Mouse (Mus musculus): Measurements from ENCODE around the gene Vps18.

Gene Vps18

DNA sequence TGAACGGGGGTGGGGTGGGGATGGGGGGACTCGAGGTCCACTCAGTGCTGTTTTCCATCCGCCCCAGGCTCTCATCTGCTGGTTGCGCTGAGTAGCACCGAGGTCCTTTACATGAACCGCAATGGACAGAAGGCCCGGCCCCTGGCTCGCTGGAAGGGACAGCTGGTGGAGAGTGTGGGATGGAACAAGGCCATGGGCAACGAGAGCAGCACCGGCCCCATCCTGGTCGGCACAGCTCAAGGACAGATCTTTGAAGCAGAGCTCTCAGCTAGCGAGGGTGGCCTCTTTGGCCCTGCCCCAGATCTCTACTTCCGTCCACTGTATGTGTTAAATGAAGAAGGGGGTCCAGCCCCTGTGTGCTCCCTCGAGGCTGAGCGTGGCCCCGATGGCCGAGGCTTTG is 4.3 kb downstream of the Vps18 start:
- no peak for DNase-seq

DNA sequence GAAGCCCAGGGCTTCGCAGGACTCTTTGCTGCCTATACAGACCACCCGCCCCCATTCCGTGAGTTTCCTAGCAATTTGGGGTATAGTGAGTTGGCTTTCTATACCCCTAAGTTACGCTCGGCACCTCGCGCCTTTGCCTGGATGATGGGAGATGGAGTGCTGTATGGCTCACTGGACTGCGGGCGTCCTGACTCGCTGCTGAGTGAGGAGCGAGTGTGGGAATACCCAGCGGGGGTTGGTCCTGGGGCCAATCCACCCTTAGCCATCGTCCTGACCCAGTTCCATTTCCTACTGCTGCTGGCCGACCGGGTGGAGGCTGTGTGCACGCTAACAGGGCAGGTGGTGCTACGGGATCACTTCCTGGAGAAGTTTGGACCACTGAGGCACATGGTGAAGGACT is 4.8 kb downstream of the Vps18 start:
- no peak for DNase-seq

DNA sequence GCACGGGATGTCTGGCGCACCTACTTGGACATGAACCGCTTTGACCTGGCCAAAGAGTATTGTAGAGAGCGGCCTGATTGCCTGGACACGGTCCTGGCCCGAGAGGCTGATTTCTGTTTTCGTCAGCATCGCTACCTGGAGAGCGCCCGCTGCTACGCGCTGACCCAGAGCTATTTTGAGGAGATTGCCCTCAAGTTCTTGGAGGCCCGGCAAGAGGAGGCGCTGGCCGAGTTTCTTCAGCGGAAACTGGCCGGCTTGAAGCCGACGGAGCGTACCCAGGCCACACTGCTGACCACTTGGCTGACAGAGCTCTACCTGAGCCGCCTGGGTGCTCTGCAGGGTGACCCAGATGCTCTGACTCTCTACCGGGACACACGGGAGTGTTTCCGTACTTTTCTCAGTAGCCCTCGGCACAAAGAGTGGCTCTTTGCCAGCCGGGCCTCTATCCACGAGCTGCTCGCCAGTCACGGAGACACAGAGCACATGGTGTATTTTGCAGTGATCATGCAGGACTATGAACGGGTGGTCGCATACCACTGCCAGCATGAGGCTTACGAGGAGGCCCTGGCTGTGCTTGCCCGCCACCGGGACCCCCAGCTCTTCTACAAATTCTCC is 5.3 kb downstream of the Vps18 start:
- DNase-seq, result no peak

DNA sequence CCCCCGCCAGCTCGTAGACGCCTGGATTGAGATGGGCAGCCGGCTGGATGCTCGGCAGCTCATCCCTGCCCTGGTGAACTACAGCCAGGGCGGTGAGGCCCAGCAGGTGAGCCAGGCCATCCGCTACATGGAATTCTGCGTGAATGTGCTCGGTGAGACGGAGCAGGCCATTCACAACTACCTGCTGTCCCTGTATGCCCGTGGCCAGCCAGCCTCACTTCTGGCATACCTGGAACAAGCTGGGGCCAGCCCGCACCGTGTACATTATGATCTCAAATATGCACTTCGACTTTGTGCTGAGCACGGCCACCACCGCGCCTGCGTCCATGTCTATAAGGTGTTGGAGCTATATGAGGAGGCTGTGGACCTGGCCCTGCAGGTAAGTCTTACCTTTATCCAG is 5.9 kb downstream of the Vps18 start:
- DNase-seq, result no peak

DNA sequence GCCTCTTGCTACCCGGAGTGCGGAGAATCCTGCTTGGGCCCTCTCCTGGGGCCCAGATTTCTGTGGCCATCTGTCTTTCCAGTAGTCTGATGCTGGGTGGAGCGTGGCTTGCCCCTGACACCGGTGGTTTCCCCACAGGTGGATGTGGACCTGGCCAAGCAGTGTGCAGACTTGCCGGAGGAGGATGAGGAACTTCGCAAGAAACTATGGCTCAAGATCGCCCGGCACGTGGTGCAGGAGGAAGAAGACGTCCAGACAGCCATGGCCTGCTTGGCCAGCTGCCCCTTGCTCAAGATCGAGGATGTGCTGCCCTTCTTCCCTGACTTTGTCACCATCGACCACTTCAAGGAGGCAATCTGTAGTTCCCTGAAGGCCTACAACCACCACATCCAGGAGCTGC is 8.2 kb downstream of the Vps18 start:
- DNase-seq, result no peak

DNA sequence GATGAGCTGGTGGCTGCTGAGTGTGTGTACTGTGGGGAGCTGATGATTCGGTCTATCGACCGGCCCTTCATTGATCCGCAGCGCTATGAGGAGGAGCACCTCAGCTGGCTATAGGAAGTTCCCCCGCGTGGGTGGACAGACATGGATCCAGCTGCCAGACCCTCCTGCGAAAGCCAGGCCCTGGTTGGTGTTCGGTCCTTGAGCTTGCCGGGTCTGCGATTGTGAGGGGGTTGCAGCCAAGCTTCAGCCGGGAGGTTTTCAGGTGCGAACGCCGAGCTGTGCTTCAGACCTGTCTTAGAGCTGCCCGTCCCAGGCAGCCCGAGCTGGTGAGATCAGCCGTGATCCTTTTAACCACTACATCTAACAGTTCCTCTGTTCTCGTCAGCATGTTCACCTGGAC is 9.0 kb downstream of the Vps18 start:
- DNase-seq, result no peak

DNA sequence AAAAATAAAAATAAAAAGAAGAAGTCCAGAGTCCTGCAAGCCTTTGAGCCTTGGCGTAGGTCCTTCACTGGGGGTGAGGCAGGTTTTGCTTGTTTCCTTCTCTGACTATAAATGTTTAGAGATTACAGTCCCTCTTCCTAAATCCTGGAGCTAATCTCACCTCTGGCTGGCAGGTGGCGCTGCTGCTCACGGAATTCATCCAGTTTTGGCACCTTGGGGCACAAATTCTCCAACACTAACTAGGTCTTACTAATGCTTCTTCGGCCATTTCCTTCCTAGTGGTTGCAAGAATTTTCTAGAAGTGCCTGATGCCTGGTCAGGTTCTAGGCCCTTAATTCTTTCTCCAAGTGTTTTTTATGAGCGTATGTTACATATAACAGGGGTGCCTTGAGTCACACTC is 9.8 kb downstream of the Vps18 start:
- peak; percentile 74 for DNase-seq

DNA sequence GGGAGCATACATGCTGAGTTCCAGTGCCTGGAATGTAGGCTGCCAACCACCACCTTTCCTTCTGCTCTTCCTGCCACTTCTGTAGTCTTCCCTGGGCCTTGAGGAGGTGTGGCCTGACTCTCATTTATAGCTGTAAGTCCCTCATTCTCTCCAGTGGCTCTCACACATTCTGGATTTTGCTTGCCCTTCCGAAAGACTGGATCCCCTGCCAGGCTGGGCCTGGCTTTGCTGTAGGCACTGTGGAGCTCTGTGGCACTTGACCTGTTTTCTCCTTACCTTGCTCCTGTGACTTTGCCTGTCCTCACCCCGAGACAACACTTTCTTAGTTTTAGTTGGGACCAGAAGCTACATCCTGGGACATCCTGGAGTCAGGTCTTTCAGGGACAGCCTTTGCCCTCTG is 10.3 kb downstream of the Vps18 start:
- DNase-seq, result no peak

DNA sequence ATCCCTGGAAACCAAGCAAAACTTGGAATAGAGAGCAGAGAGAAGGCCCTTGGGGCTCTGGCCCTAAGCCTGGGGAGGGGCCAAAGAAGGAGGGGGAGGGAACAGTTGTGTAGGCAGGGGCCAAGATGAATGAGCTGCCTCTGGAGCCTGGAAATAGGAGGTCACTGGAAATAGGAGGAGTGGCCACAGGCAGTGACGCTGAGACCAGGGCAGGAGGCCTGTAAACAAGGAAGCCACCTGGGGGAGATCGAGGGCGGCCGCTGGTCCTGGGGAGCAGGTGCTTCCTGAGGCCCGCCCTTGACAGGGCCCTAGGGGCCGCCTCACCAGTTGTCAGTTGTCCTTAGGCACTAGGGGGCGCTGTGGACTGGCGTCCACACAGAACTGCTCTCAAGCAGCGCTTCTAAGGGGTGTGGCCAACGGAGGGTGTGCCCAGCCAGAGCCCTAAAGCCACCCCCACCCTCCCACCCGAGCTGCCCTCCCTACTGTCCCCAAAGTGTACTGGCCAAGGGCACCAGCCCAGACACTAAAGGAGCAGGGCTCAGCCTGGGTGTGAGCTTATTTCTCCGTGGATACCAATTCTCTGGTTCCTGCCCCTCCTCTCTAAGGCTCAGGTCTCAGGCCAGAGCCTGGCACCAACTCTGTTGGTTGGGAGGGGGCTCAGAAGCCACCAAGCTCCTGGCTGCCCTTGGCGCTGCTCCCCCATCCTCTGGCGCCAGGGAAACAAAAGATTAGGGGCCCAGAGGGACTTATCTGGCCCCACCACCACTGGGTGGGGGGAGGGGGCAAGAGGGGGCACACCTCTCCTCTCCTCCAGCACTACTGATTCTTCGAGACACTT is 11.7 kb downstream of the Vps18 start:
- peak; percentile 90 for DNase-seq

DNA sequence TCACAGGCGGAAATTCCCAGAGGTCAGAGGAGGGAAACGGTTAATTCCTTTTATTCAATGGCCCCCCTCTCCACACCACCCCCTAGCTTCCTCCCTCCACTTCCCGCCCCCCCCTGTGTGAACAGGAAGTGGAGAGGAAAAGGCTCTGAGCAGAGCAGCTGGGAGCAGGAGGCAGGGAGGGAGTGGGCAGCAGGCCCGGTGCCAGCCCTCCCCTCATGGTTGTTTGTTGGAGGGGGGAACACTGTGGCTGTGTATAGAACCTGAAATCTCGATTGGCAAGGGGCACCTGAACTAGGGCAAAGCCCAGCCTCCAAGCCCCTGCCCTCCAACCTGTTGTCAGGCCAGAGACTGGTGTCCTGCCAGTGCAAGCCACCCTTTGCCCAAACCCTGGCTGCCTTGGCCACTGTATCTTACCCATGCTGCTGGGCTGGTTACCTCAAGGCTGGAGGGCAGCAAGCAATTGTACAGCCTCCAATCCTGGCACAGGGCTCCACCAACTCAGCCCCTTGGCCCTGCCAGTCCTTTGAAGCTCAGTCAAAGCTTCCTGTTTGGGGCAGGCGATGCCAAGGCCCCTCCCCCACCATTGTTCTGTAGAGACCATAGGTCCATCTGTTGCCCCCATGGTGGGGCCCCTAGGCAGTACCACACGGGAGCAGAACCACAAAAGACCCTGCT is 12.4 kb downstream of the Vps18 start:
- no peak for DNase-seq

DNA sequence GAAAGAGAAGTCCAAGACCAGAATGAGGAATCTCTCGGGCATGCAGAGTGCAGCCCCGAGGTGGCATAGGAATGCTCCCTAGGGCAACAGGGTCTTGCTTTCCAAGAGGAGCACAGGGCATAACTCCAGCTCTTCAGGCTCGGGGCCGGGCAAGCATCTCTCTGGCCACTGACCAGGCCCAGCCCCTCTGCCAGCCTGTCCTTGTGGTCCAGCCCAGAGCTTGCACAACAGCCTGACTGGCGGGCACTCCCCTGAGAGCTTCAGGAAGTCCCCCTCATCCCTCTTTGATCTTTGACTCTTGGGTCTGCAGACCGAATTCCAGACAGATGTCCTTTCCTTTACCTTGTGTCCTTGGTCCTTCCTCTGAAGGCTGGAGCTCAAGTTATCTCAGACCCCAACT is 14.3 kb downstream of the Vps18 start:
- no peak for DNase-seq

DNA sequence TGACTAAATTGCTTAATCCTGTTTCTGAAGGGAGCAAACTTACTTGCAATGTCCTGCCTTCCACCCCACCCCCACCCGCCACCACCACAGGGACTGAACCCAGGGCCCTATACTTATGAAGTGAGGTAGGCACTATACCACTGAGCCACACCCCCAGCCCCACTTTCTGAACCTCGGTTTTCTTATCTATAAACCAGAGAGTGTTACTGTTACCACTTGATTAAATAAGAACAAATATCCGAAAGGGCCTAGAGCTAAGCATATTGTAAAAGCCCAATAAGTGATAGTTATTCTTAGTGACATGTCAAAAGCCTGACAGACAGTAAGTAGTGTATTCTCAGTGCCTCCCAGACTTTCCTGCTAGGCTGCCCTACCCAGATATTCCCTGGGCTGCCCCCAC is 15.9 kb downstream of the Vps18 start:
- DNase-seq, result no peak

DNA sequence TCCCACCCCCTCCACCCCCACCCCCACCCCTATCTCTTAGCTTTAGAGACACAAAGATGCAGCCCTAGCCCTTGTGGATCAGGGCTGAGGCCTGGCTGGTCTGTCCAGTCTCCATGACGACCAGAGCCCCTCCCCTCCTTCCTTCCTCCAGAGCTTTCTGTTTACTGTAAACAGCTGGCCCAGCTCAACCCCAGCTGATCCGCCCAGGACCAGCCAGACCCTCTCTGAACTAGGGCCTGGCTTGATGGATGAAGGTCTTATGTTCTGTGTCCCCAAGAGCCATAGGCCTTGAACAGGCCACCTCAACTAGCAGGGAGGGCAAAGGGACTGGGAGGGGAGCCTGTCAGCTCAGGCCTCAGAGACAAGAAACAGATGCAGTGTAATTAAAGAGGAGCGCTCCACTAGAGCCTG is 16.3 kb downstream of the Vps18 start:
- peak; percentile 62 for DNase-seq

DNA sequence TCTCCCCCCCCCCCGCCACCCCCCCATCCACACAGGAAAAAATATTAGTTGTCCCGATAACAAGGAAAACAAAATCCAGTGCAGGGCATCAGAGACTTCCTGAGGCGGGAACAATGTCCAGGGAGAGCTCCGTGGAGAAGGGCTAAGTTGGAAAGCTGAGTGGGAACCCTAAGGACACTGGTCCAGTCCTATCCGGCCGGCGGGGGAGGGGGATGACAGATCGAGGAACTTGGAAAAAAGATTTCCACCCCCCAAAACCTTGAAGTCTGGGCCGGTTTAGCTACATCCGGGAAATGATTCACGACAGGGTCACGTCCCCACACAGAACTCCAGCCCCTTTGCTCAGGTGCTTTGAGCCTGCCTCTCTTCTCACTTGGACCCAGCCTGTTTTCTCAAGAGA is 23.0 kb downstream of the Vps18 start:
- DNase-seq, result no peak

DNA sequence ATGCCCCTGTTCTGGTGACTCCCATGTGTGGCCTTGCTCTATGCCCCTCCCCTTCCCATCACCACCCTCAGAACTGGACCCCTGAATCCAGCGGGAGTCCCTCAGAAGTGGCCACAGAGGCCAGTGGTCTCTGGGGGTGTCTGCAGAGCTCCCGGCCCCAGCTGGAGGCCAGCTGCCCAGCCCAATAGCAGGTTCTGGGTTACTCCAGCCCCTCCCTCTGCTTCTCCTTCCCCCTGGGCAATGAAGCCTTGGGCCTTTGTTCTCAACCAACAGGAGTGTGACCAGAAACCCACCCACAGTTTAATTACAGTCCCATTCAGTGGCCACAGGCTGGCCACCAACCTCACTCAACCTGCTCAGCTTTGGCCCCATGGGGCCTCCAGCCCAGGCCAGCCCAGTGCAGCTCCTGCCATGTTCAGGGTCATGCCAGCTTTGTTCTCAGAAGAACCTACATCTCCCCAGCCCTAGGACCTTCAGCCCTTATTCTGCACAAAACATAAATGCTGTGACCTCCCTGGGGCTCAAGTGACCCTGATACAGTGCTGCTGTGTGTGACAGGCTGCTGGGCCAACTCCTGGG is 23.9 kb downstream of the Vps18 start:
- DNase-seq, result no peak

DNA sequence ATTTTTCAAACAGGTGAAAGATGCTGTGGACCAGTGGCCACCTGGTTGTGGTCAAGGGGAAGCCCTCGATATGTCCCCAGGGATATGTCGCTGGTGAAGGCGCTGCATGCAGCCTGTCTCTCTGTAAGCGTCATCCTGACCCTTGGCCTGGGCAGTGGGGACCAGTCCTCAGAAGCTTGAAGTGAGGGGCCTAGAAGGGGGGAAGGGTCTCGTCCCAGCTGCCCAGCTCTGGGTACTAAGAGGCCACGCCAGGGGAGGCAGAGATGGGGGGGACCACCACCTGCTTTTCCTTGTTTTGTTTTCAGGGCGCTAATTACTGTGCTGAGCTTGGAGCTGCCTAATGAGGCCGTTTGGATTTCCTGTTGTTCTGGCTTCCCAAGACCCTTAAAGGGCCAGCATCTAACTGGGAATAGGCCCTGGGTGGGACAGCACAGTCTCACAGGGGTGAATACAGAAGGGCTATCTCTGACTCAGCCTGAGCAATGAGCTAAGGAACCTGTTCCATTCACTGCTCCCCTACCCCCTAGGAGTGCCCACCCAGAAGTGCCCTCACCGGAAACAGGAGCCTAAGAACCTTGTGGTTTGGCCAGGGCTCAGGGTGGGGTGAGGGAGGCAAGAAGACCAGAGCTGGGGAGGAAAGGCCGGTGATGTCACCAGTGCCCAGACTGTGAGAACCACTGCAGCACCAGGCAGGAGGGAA is 25.4 kb downstream of the Vps18 start:
- DNase-seq, result no peak

DNA sequence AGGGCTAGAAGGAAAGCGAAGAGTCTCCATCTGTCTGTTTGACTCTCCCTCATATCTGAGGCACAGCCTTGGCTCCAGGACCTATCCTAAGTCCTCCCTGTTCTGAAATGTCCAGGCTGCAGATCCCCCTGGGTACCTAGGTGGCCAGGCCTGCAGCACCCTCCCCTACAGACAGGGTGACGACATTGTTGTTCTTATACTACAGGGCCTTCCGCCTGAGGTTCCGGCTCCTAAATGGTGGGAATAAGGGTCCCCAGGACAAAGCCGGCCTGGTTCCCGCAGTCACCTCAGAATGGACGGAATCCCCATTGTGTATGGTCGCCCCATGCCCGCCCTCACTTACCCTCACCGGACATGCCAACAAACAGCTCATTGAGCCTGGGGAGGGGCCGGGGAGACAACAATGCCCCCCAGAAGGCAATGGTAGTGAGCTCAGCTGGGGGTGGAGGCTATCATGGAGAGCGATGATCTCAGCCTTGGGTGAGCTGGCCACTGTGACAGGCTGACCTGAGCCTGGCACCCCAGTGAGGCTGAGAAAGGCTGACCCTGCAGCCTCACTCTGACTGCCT is 26.3 kb downstream of the Vps18 start:
- DNase-seq, result no peak

DNA sequence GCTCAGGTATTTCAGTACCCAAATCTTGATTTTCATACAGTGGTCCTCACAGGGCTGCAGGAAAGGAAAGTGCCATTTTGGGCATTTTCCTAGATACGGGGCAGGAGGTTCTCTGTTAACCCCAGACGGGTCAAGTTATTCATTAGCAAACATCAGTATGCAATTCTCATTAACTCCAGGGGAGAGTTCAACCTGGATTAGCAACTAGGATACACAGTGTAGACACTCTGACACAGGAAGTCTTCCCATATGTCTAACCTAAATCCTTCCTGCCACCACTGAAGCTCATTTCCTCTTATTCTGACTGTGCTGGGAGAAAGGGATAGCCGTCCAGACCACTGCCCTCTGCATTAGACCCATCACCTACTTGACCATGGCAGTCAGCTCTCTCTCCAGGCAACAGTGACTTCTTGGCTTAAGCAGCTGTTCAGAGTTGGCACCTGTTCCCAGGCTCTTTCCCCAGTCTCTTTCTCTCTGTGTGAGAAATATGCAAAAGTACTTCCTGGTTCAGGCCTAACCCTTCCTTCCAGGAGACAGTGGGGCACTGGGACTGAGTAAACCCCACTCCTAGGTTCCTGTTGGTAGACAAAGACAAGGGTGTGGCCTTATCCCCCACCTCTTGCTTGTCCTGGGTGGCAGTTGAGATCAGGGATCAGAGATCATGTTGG is 29.6 kb downstream of the Vps18 start:
- DNase-seq, result no peak

DNA sequence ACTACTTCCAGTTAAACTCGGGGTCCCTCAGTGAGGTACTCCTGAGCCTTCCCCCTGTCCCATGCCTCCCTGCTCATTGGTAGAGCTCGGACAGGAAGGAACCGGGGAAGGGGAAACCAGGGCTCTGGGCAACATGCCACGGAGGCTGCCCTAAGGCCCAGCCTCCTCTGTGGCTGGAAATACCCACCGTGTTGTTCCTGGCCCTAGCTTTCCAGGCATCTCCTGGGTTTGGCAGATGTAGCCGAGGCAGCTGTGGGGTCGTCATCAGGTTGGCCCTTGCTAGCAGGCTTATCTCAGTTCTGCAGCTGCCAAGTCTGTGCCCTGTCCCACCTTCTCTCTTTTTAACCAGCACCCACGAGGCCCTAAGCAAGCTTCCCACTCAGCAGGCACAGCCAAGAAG is 32.0 kb downstream of the Vps18 start:
- DNase-seq, result no peak

DNA sequence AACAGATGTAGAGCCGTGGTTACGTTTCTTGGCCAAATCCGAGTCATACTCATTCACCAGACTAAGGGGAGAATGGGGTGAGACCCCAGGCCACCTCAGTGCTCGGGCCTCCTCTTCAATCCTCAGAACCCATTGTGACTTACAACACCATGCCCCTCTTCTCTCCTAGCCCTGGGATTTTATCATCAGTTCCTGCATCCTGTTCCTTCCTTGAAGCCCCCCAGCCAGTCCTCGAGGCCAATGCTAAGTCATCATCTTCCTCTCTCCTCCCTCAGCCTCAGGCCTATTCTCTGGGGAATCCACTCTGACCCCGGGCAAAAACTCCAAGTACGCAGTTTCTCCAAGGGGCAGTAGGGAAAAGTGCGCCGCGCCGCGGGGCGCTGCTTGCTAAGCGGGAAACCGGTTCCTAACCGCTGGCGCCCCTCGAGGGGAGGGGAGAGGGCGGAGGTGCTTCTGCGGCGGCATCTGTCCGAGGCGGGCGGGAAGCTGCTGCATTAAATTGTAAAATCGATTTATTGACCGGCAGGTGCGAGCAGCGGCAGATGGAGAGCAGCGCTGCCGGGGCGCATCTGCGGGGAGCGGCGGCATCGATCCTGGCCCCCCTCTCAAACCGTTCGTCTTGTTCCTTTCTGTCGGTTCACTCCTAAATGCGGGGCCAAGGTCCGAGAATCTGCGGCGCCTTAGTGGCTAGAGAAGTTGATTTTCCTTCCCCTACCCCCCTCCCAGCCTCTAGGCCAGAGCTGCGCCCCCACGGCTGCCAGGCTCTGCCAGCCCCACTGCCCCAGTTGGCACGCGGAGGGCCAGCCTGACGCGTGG is 33.4 kb downstream of the Vps18 start:
- peak; percentile 75 for DNase-seq

DNA sequence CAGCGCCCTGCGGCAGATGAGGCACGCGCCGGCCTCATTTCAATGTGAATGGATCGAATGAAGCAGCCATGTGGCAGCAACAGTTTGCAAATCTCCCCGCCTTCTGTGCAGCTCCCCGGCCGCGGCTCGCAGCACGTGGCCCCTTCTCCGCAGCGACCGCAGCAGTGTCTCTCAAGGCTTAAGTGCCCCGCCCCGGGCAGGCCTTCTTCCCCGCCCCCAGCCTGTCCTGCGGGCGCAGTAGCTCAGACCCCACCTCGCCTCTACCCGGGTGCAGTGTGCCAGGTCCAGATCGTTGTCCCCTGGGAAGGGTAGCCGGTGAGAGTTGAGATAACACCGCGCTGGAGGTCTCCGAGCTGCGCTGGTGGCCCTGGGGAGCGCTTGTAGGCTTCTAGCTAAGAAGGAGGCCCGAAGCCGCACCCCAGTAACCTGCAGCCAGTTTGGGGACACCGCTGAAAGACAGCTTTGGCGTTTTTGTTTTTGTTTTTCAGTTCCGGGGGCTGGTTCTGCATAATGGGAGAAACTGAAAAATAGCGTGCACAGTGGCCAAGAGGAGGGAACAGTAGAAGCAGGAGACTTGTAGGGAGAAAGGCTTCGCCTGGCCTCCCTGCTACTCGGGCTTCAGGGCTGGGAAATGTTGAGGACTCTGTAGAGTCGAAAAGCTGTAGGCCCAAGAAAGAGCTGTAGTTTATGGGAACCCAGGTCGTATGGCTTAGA is 34.2 kb downstream of the Vps18 start:
- peak; percentile 82 for DNase-seq

Data from embryo, embryonic 11 days (tissue).